Mouse (Mus musculus) frontal cortex, postnatal 10 days (tissue): Measurements from ENCODE around the gene Gabpb2.

ENCODE experiments used
- DNase-seq, 2 experiments: peaks; one replicate each; pipeline ENCODE4 v3.0.0; 2022; ENCODE audit warnings: low spot score in 2 of 2, mixed read lengths in 1 of 2

The Gabpb2 gene

GRCm38 (mm10) chr3:95217255-95218134 is at the start of gene Gabpb2:
Gene Gabpb2, minus strand, starts transcription at chr3:95217916.
- peak; percentile 86 to 90 for DNase-seq

GRCm38 (mm10) chr3:95266052-95266451 is 48.3 kb upstream of the Gabpb2 start:
- DNase-seq, result no peak

GRCm38 (mm10) chr3:95264724-95265123 is 47.0 kb upstream of the Gabpb2 start:
- DNase-seq, result no peak

GRCm38 (mm10) chr3:95263089-95263739 is 45.5 kb upstream of the Gabpb2 start:
- DNase-seq, result peak; percentile 52 to 65

- DNase-seq, result no peak
These were observed 44.3 kb upstream of the Gabpb2 start for GRCm38 (mm10) chr3:95261975-95262374.

- DNase-seq, result no peak
These were observed 39.2 kb upstream of the Gabpb2 start for GRCm38 (mm10) chr3:95256931-95257330.

- DNase-seq, result no peak
These were observed 33.2 kb upstream of the Gabpb2 start, which contains the start of gene Bnipl for GRCm38 (mm10) chr3:95250783-95251424. Gene Bnipl, minus strand, starts transcription at chr3:95251193.

GRCm38 (mm10) chr3:95250361-95250760 is 32.6 kb upstream of the Gabpb2 start:
- no peak for DNase-seq

GRCm38 (mm10) chr3:95247660-95248336 is 30.1 kb upstream of the Gabpb2 start:
- DNase-seq, result no peak

GRCm38 (mm10) chr3:95246465-95247231 is 28.9 kb upstream of the Gabpb2 start:
- DNase-seq, result peak; percentile 44 to 61

GRCm38 (mm10) chr3:95243086-95243485 is 25.4 kb upstream of the Gabpb2 start:
- DNase-seq, result no peak

- DNase-seq, result no peak
These were observed 23.8 kb upstream of the Gabpb2 start, which contains the start of gene Gm128 for GRCm38 (mm10) chr3:95241498-95241897. Gene Gm128, minus strand, starts transcription at chr3:95241598.

- no peak for DNase-seq
These were observed 23.2 kb upstream of the Gabpb2 start for GRCm38 (mm10) chr3:95240900-95241299.

GRCm38 (mm10) chr3:95239971-95240370 is 22.3 kb upstream of the Gabpb2 start:
- DNase-seq, result no peak

- no peak for DNase-seq
These were observed 21.3 kb upstream of the Gabpb2 start for GRCm38 (mm10) chr3:95239022-95239421.

GRCm38 (mm10) chr3:95237541-95238099 is 19.9 kb upstream of the Gabpb2 start:
- no peak for DNase-seq

GRCm38 (mm10) chr3:95235386-95236301 is 17.9 kb upstream of the Gabpb2 start:
- no peak for DNase-seq

- DNase-seq, result no peak
These were observed 15.7 kb upstream of the Gabpb2 start for GRCm38 (mm10) chr3:95233303-95233980.

GRCm38 (mm10) chr3:95232771-95233170 is 15.1 kb upstream of the Gabpb2 start:
- no peak for DNase-seq
